Mouse (Mus musculus) embryonic fibroblast, embryonic 13.5 days (primary cell): Measurements from ENCODE around the gene Itgb1.

ENCODE experiments used
- CTCF ChIP-seq: IDR thresholded peaks from 2 replicates; pipeline ENCODE4 v1.5.1; 2011; ENCODE audit warnings: mild to moderate bottlenecking, control low read depth, low read length, moderate library complexity, borderline replicate concordance; ENCODE audit not compliant: insufficient read depth
- POLR2A ChIP-seq: IDR thresholded peaks from 2 replicates; pipeline ENCODE4 v1.6.1; 2011; ENCODE audit warnings: low read depth, mild to moderate bottlenecking, control low read depth, low read length, moderate library complexity

DNA sequence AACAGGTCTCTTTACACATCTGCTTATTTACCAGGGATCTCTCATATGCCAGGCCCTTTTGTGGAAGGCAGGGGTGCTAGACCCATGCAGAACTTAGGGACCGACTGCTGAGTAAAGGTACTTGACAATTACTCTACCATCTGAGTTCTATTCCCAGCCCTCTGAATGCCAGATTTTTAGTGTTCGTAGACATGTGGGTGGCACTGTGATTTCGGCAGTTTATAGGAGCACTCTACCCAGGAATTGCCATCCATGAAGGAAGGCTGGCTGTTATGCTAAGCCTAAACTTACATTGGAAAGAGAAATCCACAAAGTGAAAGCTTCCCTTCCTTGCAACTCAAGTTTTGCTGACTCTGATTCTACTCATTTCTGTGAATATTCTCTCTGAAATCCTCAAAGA lies 50.2 kb downstream of the Itgb1 start:
- TF ChIP-seq POLR2A (no peak), CTCF (no peak)
